Mouse (Mus musculus) lung, postnatal 25 days (tissue): ENCODE results near the gene Ube2o.
A peak's percentile ranks its signal among the peaks of the same experiment; 100 is the strongest.

Source experiments
- DNase-seq: peaks from one replicate; pipeline ENCODE4 v3.0.0; 2022; ENCODE audit warnings: low spot score

Ube2o gene

GRCm38 (mm10) chr11:116581376-116581814 lies at the start of gene Ube2o:
Ube2o (minus strand) TSS chr11:116581447.
- peak; percentile 83 for DNase-seq

- DNase-seq, result no peak
These were observed 49.1 kb upstream of the Ube2o start for GRCm38 (mm10) chr11:116630171-116630965.

GRCm38 (mm10) chr11:116629472-116629871 lies 48.2 kb upstream of the Ube2o start:
- DNase-seq, result no peak

- DNase-seq, result peak; percentile 91
These were observed 47.5 kb upstream of the Ube2o start for GRCm38 (mm10) chr11:116628712-116629111.

GRCm38 (mm10) chr11:116627072-116628020 lies 46.1 kb upstream of the Ube2o start:
- DNase-seq, result no peak

- DNase-seq, result no peak
These were observed 45.2 kb upstream of the Ube2o start, which contains the start of gene Rhbdf2 for GRCm38 (mm10) chr11:116626299-116627071. Rhbdf2 (minus strand) TSS chr11:116627019.

- DNase-seq, result no peak
These were observed 44.1 kb upstream of the Ube2o start for GRCm38 (mm10) chr11:116625081-116626000.

- peak; percentile 87 for DNase-seq
These were observed 43.0 kb upstream of the Ube2o start for GRCm38 (mm10) chr11:116624131-116624832.

GRCm38 (mm10) chr11:116623281-116624124 lies 42.3 kb upstream of the Ube2o start:
- no peak for DNase-seq

- DNase-seq, result peak; percentile 95
These were observed 40.0 kb upstream of the Ube2o start for GRCm38 (mm10) chr11:116621258-116621704.

- no peak for DNase-seq
These were observed 39.5 kb upstream of the Ube2o start for GRCm38 (mm10) chr11:116620559-116621253.

GRCm38 (mm10) chr11:116620073-116620472 lies 38.8 kb upstream of the Ube2o start:
- DNase-seq, result peak; percentile 84

GRCm38 (mm10) chr11:116619561-116619960 lies 38.3 kb upstream of the Ube2o start:
- DNase-seq, result no peak

GRCm38 (mm10) chr11:116619156-116619555 lies 37.9 kb upstream of the Ube2o start:
- peak; percentile 79 for DNase-seq

- no peak for DNase-seq
These were observed 37.4 kb upstream of the Ube2o start for GRCm38 (mm10) chr11:116618666-116619065.

- peak; percentile 73 for DNase-seq
These were observed 36.4 kb upstream of the Ube2o start for GRCm38 (mm10) chr11:116617641-116618040.

GRCm38 (mm10) chr11:116616438-116617118 lies 35.3 kb upstream of the Ube2o start:
- no peak for DNase-seq
